Mouse (Mus musculus) T-helper 1 cell (primary cell): Measurements from ENCODE around the gene Sptssb.

Experiments
- in situ Hi-C: fragments of 300-600 bp; cut with MboI, MseI; formaldehyde crosslinking; loops from one replicate; pipeline ENCODE4 v1.15.1; 2025; ENCODE audit warnings: high pct_unique_total_duplicates

Sptssb gene

GRCm38 (mm10) chr3:69859858-69860588 lies at the start of gene Sptssb:
Sptssb (minus strand) TSS chr3:69859940.
- in situ Hi-C loops = no loop called here

DNA sequence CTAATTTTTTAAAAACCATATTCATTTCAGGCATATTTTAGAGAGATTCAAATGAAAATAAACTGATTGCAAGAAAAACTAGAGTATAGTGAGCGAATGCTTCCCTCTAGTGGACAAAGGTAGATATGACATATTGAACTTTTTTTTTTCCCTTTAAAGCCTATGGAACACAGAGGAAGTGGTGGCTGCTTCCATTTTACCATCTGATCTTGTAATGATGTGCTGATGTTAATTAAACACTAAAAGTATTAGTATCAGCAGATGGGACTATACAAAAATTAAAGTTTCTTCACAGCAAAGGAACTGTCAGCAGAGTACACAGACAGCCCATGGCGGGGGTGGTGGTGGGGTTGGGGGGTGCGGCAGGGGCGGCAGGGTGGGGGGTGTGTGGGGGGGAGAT lies 48.3 kb upstream of the Sptssb start:
- in situ Hi-C loops = no loop called here

- in situ Hi-C loops = no loop called here
These were observed 47.8 kb upstream of the Sptssb start for GRCm38 (mm10) chr3:69907564-69907963.

- in situ Hi-C loops = loop anchor here (5.0 kb wide), 1 partner anchor 146 kb away; no protein-coding TSS in a partner anchor
These were observed 43.2 kb upstream of the Sptssb start for GRCm38 (mm10) chr3:69902787-69903477.

DNA sequence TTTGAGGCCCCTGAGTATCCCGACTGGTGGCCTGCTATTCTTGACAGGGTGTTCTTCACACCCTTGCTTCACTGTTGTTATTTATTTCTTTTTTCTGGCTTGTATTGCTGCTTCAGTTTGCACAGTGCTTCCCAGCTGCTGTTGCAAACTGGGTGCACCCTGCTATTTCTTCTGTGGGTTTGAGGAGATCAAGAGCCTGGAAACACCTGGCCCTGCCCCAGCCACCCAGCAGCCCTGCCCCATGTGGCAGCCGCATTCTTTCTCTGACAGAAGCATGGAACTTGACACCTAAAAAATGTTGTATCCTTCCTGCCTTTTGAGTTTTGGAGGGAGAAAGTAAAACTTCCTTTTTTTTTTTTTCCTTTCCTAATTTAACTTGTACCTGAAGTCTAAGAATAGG lies 42.6 kb upstream of the Sptssb start:
- in situ Hi-C loops = loop anchor here (5.0 kb wide), 1 partner anchor 145 kb away; no protein-coding TSS in a partner anchor

DNA sequence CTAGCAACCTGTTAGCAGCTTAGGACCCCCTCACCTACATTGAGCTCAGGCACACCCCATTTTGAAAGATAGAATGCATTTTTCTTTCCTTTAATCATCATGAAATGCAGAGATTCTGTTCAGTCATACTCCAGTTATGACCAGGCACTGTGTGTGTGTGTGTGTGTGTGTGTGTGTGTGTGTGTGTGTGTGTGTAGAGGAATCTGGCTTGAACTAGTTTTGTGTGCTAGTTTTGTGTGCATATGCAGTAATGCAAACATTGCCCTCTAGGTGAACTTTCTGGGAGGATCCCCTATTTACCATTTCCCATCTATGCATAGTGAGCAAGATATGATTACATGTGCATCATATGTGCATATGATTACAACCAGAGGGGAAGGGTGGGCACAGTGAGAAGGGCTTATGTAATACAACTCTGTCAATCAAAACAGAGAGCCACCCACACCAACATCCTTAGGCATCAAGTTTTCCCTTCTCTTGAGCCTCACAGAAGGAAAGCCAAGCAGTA lies 42.2 kb upstream of the Sptssb start:
- in situ Hi-C loops = loop anchor here (5.0 kb wide), 1 partner anchor 145 kb away; no protein-coding TSS in a partner anchor

- in situ Hi-C loops = loop anchor here (5.0 kb wide), 1 partner anchor 143 kb away; no protein-coding TSS in a partner anchor
These were observed 40.6 kb upstream of the Sptssb start for GRCm38 (mm10) chr3:69900335-69900734.

GRCm38 (mm10) chr3:69897917-69898594 lies 38.3 kb upstream of the Sptssb start:
- in situ Hi-C loops = loop anchor here (10.0 kb wide), 1 partner anchor 823 kb away; no protein-coding TSS in a partner anchor

GRCm38 (mm10) chr3:69895516-69895915 lies 35.8 kb upstream of the Sptssb start:
- in situ Hi-C loops = loop anchor here (10.0 kb wide), 1 partner anchor 821 kb away; no protein-coding TSS in a partner anchor

- in situ Hi-C loops = loop anchor here (10.0 kb wide), 1 partner anchor 818 kb away; no protein-coding TSS in a partner anchor
These were observed 32.7 kb upstream of the Sptssb start for GRCm38 (mm10) chr3:69892187-69893094.

- in situ Hi-C loops = no loop called here
These were observed 26.1 kb upstream of the Sptssb start for GRCm38 (mm10) chr3:69885866-69886265.

DNA sequence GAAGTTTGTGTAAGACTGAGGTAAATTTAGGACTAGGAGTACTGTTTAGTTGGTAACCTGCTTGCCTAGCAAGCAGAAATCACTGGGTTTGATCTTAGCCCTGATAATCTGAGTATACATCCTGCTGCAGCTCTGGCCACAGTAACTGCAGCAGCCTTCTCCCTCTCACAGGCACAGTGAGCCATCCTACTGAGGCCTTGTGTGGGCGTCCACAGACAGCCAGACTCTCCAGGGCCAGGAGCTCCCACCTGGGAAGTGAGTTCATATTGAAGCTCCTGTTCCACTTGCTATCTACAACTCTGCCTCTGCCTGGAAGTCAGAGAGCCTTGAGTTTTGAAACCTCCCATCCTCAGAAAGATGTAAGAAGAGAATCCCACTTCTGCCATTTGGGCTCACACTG lies 24.0 kb upstream of the Sptssb start:
- in situ Hi-C loops = no loop called here

DNA sequence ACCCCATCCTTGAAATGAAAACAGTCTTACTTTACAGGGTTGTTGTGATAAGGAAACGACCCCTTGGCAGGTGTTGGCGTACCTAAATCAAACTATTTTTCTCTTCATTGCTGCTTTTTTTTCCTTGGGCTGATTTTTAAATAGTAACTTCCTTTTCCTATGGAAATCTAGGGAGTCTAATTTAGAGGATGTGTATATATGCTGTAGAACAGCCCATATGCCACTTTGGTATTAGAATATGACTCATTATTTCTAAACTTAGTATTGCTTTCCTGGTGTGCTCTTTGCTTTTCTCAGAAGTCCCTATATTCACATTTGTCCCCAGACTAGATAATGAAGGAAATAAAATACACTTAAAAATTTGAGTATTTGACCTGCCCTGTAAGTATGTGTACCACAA lies 17.8 kb upstream of the Sptssb start:
- in situ Hi-C loops = no loop called here

DNA sequence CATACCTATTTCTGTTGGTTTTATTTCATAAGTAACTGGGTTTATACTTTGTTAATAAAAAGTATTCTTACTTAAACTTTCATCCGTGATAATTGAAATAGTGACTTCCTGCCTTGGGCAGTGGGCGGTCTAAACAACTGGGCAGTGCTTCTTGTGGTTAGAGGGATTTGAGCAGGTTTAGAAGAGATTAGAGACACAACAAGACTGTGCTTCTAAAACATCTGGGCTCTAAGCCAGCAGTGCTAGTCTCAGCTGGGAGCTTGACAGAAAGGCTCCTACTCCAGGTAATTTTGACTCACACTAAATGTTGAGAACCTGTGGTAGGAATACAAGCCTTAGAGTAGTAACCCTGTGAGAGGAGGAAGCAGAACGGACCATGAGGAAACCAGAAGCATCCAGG lies 15.0 kb upstream of the Sptssb start:
- in situ Hi-C loops = no loop called here

DNA sequence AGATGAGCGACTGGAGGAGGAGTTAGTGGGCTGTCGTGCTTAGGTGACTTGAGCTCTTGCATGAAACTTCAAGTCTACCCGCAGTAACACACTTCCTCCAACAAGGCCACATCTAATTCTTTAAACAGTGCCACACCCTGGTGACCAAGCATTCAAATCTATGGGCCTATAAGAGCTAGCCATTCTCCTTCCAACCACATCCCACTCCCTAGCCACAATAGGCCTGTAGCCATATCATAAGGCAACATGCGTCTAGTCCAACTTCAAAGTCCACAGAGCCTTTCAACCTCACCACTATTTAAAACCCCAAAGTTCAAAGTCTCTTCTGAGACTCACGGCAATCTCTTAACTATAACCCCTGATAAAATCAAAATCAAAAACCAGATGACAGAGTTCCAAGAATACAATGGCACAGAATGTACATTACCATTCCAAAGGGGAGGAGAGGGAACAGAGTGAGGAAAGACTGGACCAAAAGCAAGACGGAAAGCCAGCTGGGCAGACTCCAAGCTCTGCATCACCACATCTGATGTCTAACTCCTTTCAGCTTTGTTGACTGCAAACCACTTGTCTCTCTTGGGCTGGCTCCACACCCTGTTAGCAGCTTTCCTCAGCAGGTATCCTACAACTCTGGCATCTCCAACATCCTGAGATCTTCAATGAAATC lies 13.1 kb upstream of the Sptssb start:
- in situ Hi-C loops = no loop called here

GRCm38 (mm10) chr3:69871174-69871573 lies 11.4 kb upstream of the Sptssb start:
- in situ Hi-C loops = no loop called here

GRCm38 (mm10) chr3:69869702-69870101 lies 10.0 kb upstream of the Sptssb start:
- in situ Hi-C loops = no loop called here

GRCm38 (mm10) chr3:69861789-69862395 lies 2.2 kb upstream of the Sptssb start:
- in situ Hi-C loops = no loop called here

DNA sequence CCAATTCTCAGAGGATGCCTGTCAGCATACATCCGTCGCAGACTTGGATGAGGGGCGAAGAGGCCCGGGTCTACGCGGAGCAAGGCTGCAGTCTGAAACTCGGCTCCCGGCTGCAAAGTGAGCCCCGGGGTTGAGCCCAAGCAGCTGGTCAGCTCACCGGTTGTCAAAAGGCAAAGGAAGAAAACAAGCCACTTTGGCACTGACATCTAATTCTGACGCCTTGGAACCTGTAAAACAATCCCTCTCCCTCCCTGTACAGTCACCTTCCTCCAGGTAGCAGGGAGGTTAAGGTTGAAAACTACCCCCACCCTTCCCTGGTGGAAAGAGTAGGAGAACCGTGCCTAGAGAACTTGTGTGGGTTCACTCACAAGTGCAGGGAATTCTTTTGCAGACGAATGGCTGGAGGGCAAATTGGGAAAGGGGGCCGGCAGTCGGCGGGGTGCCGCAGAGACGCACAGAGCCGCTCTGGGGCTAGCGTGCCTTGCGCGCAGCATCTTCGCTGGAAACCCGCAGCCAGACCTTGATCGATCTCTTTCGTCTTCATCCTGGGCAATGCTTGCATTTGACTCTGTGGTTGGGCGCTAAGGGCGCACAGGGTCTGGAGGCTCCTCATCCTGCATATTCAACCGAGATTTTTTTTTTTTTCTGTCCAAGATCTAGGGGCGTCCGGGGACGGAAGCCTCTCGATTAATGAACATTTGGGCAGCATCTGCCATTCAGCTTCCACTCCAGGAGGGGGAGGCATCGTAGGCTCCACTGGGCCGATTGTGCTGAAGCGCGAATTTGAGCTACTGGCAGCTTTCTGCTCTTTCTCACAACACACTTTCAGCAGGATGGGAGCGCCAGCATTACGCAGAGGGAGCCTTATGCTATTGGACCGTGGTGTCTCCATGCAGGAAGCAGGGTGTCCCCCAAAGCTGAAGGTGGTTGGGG lies 1.1 kb upstream of the Sptssb start:
- in situ Hi-C loops = no loop called here
